Mouse (Mus musculus): Measurements from ENCODE around the gene Gm3417.
"Not testable (repeated sequence)": the region's sequence is repeated elsewhere in the genome, so short reads cannot be mapped to it uniquely, and the experiment has no call there.

Gm3417 gene

DNA sequence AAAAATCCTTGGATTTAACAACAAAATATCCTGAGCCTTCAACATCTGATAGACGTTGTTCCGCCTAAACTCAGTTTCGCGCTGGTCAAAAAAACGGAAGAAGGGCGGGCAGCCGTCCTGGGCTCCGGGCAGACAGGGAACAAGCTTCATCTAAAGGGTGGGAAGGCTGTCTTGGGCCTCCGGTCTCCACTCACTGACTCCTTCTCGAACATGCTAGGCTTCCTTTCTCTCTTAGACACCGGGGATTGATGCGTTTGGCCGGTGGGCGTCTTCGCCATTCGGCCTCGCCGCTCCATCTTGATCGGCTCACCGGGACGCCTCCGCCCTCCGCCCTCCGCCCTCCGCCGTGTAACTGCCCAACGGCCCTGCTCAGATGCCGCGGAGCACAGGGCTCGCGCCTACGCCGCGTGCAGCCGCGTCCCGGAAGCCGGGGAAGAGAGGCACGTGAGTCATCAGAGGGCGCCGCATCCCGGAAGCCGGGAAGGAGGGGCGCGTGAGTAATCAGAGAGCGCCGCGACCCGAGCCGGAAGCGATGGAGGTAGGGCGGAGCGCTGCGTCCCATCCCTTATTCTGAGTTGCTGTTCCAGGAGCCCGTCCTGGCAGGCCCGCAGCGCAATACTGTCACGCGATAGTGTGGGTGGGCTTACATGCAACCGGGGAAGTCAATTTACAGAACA, at the start of gene Gm3417, which contains the start of gene 9030025P20Rik:
TSS of gene Gm3417 (minus strand) at position 429 of the 677 bp plus-strand sequence.
TSS of gene 9030025P20Rik (plus strand) at position 107 of the 677 bp plus-strand sequence.
- peak; percentile 94 for ATAC-seq (ENCODE audit: low TSS enrichment)

DNA sequence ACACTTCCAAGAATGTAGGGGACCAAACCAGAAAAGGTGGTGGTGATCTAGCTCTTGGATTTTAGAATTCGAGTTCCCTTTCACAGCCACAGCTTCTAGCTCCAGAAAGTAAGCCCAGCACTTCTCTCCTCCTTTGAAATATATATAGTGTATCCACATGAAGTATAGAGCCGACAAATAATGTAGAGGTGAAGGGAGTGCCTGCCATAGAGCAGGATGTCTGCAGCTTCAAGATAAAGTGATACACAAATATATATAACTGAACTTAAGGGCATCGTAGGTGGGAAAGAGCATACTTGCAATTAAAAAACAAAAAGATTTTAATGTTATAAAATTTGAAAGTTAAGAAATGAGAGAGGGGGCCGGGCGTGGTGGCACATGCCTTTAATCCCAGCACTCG, 46.9 kb upstream of the Gm3417 start:
- ATAC-seq (ENCODE audit: low TSS enrichment), result not testable (repeated sequence)

DNA sequence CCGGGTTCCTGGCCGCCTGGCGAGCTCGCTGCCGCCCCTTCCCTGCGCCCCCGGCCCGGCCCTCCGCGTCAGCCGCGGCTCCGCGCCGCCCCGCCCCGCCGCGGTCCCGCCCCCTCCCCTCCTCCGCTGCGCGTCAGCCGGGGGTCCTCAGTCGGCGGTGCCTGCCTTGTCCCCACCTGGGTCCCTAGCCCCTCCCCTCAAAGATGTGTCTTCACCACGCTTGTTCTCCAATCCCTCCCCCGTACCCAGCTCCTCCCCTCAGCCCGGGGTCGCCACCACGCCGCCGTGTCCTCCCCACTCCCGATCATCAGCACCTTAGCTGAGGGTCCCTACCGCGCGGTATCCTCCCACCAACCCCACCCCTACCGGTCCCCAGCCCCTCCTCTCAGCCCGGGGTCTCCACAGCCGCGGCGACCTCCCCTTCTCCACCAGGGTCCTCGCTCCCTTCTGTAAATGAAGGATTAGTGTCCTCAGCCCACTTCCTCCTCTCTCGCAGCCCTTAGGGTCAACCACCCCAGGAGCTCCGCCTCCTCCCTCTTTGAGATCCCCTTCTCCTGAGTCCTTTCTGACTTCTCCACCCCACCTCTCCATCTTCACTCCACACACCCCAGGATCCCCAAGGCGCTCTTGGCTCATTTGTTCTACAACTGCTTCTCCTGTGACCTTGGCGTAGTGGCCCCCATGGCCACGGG, 46.1 kb upstream of the Gm3417 start:
- peak; percentile 31 for ATAC-seq (ENCODE audit: low TSS enrichment)

DNA sequence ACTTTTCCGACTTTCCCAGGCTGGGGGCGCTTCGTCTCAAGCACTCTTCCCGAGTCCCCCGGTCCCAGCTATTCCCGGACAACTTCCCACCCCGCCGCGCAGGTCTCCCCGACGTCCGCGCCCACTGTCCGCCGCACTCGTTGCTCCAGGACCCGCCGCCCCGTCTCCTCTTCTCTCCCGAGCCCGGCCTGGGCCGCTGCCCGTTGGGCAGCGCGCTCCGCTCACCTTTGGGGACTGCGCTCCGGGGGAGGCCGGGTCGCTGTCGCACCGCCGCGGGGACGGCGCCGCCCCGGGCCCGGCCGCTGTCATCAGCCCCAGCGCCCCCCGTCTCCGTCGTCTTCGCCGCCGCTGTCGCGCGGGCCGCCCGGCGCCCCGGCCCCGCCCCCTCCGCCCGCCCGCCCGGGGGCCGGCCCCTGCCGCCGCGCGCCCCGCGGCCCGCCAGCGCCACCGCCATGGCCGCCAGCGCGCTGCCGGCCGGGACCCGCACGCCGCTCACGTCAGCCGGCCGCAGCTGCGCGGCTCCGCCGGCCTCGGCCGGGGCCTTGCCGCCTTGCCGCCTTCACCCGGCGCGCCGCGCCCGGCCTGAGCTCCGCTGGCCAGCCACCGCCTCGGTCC, 45.4 kb upstream of the Gm3417 start:
- ATAC-seq (ENCODE audit: low TSS enrichment), result peak; percentile 71

DNA sequence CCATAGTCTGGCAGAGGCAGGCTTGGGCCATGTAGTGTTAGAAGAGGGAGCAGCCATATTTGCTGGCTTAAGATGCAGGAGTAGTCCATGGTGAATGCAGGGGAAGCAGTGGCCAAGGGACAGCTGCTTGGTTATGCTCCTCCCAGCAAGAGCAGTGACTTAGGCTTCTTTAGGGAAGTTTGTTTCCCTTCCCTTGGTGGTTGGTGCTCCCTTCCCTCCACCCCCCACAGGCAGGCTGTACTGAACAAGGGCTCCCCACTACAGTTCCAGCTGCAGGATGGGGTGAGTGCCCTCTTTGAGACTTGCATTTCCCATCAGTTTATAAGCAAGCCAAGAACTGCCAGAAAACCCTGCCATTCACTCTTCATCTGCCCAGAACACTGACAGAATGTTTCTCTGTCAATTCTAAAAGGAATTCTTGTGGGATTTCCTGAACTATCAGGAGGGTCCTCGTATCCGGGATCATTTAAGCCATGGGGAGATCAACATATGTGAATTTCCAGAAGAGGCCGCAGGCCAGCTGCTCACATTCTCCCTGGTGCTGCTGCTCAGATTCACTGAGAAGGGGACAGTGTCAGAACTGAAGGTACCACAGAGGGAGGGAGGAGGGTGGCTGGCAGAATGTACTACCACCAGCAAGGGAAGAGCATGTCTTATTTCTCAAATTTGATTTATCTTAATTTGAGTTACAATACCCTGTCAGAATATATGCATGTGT, 43.1 kb upstream of the Gm3417 start:
- ATAC-seq (ENCODE audit: low TSS enrichment), result peak; percentile 35; the same call in 1 of the 2 replicates

GRCm38 (mm10) chr17:15009706-15010413, 31.3 kb upstream of the Gm3417 start, which contains the start of gene Gm3435:
Gene Gm3435, plus strand, starts transcription at chr17:15010176.
- peak; percentile 94 for ATAC-seq (ENCODE audit: low TSS enrichment)

GRCm38 (mm10) chr17:15009088-15009487, 30.5 kb upstream of the Gm3417 start:
- not testable (repeated sequence) for ATAC-seq (ENCODE audit: low TSS enrichment)

- ATAC-seq (ENCODE audit: low TSS enrichment), result not testable (repeated sequence)
Observed at GRCm38 (mm10) chr17:15000047-15000446, 21.5 kb upstream of the Gm3417 start.

DNA sequence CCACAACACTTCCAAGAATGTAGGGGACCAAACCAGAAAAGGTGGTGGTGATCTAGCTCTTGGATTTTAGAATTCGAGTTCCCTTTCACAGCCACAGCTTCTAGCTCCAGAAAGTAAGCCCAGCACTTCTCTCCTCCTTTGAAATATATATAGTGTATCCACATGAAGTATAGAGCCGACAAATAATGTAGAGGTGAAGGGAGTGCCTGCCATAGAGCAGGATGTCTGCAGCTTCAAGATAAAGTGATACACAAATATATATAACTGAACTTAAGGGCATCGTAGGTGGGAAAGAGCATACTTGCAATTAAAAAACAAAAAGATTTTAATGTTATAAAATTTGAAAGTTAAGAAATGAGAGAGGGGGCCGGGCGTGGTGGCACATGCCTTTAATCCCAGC, 15.6 kb upstream of the Gm3417 start:
- ATAC-seq (ENCODE audit: low TSS enrichment), result not testable (repeated sequence)

DNA sequence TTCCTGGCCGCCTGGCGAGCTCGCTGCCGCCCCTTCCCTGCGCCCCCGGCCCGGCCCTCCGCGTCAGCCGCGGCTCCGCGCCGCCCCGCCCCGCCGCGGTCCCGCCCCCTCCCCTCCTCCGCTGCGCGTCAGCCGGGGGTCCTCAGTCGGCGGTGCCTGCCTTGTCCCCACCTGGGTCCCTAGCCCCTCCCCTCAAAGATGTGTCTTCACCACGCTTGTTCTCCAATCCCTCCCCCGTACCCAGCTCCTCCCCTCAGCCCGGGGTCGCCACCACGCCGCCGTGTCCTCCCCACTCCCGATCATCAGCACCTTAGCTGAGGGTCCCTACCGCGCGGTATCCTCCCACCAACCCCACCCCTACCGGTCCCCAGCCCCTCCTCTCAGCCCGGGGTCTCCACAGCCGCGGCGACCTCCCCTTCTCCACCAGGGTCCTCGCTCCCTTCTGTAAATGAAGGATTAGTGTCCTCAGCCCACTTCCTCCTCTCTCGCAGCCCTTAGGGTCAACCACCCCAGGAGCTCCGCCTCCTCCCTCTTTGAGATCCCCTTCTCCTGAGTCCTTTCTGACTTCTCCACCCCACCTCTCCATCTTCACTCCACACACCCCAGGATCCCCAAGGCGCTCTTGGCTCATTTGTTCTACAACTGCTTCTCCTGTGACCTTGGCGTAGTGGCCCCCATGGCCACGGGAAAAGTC, 14.7 kb upstream of the Gm3417 start:
- peak; percentile 47 for ATAC-seq (ENCODE audit: low TSS enrichment)

- peak; percentile 69 for ATAC-seq (ENCODE audit: low TSS enrichment)
Observed at GRCm38 (mm10) chr17:14992522-14993138, 14.0 kb upstream of the Gm3417 start.

- not testable (repeated sequence) for ATAC-seq (ENCODE audit: low TSS enrichment)
Observed at GRCm38 (mm10) chr17:14990116-14990702, 11.6 kb upstream of the Gm3417 start.

DNA sequence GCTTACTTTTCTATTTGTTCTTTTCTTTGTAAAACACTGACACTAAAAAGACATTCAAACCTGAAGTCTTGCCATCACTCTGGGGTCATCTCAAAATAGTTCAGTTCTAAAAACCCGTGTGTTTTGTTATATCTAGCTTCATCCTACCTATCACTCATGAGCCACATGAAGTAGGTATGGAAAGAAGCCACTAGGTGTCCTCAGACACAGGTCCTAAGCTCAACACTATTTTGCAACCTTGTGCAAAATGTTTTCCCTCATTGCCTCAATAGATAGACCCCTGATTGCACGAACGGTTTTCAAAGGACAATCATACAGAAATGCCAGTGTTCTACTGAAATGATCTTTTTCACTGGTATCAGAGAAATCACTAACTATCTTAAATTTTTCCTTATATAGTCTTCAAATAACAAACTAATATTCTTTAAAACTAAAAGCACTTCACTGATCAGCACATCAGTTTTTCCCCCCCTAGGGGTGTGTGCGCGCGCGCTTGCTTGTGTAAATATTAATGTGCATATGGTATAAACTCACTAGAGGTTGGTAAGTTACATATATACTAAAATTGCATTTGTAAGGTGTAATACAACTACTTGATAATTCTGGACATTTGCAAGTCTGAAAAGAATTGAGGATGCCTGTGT, 750 bp downstream of the Gm3417 start:
- not testable (repeated sequence) for ATAC-seq (ENCODE audit: low TSS enrichment)

DNA sequence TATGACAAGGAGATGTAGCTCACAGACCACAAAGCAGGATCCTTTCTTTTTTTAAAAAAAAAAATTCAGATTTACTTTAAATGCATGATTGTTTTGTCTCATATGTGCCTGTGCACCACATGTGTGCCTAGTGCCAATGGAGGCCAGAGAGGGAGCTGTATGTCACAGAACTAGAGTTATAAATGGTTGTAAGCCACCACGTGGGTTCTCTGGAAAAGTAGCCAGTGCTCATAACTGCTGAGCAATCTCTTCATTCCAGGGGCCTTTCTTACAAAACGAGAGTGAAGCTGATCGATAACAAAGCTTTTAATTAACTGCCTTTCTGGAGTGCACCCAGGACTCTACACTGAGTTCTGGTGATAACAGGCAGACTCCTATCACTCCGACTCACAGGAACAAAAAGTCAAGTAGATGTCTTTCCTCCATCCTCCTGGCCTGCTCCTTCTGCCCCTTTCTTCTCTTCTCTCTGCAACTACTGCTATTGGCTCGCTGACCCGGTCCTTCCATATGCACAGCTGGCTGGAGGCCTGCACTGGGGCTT, 10.1 kb downstream of the Gm3417 start:
- ATAC-seq (ENCODE audit: low TSS enrichment), result not testable (repeated sequence)

GRCm38 (mm10) chr17:14961557-14962154, 16.9 kb downstream of the Gm3417 start:
- peak; percentile 8 for ATAC-seq (ENCODE audit: low TSS enrichment)

DNA sequence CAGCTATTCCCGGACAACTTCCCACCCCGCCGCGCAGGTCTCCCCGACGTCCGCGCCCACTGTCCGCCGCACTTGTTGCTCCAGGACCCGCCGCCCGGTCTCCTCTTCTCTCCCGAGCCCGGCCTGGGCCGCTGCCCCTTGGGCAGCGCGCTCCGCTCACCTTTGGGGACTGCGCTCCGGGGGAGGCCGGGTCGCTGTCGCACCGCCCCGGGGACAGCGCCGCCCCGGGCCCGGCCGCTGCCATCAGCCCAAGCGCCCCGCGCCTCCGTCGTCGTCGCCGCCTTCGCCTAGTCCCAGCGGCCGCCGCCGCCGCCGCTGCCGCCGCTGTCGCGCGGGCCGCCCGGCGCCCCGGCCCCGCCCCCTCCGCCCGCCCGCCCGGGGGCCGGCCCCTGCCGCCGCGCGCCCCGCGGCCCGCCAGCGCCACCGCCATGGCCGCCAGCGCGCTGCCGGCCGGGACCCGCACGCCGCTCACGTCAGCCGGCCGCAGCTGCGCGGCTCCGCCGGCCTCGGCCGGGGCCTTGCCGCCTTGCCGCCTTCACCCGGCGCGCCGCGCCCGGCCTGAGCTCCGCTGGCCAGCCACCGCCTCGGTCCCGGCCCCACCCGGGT, 17.5 kb downstream of the Gm3417 start, which contains the start of gene Phf10:
TSS of gene Phf10 (minus strand) at position 323 of the 606 bp plus-strand sequence.
- peak; percentile 80 for ATAC-seq (ENCODE audit: low TSS enrichment)

DNA sequence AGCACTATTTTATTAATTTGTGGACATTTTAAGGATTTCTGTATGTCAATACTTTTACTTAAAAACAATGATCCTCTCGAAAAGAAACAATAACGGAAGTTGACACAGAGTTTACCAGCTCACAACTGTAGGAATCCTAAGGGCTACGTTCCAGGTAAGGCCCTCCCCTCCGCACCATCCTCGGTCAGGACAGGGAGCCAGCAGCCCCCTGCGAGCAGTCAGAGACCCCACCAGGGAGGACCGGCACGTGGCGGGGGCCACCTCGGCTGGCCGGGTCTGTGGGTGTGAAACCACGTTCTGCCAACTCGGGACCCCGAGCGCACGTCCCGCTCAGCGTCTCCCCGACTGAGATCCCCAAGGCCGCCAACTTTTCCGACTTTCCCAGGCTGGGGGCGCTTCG, 18.1 kb downstream of the Gm3417 start:
- ATAC-seq (ENCODE audit: low TSS enrichment), result no peak; the same call in 1 of the 2 replicates

DNA sequence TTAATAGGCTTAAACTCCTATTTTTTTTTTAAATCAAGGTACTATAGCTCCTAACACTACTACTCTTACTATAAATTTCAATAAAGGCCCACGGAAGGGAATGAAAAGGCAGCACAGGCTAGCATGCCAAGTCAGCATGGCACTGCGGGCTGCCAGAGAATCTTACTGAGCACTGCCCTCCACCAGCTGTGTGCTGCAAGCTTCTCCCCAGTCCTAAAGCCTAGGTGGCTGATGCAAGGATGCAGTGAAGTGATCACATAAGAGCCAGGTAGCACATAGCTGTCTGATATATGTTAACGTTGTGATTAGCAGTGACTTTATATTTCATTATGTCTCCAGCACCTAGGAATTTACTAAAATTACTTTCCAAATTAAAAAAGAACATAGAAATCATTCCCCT, 18.6 kb downstream of the Gm3417 start:
- ATAC-seq (ENCODE audit: low TSS enrichment), result no peak
